Mouse (Mus musculus) megakaryocyte, adult 5-6 weeks (primary cell): ENCODE measurements at regions not wholly inside any gene's neighbourhood (a gene's known extent, or its start where the extent isn't known, plus 50 kb on each side); places are given as distances from the start of the nearest gene placed in this dataset.

Experiments used
- ATAC-seq: 2 replicates; pipeline ENCODE4 v1.8.0; 2016; ENCODE audit warnings: mild to moderate bottlenecking, inconsistent platforms; ENCODE audit not compliant: poor library complexity, severe bottlenecking

DNA sequence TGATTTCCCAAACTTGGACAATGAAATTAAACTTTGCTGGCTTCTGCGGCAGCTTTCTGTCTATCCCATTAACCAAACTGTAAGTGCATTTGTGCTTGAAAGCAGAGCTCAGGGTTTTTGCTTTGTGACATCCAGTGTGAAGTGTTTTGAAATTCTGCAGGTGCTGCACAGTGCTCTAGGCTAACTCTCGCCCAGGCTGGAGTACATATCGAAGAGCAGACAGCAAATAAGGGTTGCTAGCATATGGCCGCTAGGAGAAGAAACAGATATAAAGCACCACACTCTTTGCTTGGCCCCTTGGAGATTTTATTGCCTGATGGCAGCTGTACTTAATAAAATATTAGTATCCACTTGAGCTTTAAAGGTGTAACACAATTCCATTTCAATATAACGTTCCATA is 307.5 kb downstream of the Gm10295 start:
- no peak for ATAC-seq

DNA sequence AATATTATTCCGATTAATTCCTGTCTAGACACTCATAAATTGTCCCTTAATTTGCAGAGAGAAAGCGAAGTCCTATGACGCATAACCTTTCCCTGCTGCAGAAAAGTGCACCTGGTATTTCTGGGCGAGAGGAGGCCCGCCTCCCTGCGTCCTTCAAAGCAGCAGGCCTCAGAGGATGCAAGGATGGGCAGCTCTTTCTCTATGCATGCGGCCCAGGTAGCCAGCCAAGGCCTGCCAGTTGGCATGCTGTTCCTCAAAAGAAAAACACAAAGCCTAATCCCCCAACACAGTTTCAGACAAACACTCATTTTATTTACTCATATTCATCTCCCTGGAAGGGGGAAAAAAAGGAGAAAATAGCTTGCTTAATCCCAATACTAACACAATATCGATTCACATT is 308.2 kb downstream of the Gm10295 start:
- ATAC-seq: no peak

DNA sequence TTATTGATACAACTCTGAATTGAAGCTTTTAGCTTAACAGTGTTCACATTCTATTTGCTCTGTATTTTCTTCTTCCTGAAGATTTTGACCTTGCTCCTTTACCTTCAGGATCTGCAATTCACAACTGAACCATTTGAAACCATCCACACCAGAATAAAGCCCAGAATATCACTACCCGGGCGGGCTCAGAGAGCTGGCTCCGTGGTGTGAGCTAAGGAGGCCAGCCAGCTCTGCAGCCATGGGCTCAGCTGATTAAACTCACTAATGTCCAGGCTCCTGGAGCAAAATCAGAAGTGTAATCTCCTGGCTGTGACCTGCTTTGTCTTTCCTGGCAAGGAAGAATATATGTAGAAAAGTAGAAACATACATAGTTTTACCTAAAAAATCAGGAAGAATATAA is 309.9 kb downstream of the Gm10295 start:
- ATAC-seq: no peak

DNA sequence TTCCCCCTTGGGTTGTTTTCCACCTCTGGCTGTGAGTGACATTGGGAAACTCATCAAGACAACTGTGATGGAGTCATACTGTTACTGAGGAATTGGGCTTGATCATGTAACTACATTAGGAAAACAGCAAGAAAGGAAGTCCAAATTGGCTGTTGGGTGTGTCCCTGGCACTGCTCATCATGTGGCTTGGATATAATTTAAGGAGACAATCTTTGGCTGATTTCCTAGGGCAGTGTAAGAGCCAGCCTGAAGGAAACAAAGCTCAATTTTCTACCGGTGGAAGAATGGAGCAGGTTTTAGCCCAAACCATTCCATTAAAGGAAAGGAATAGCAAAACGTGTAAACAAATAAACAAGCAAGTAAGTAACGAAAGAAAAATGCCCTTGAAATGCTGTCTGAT is 310.4 kb downstream of the Gm10295 start:
- ATAC-seq: no peak

DNA sequence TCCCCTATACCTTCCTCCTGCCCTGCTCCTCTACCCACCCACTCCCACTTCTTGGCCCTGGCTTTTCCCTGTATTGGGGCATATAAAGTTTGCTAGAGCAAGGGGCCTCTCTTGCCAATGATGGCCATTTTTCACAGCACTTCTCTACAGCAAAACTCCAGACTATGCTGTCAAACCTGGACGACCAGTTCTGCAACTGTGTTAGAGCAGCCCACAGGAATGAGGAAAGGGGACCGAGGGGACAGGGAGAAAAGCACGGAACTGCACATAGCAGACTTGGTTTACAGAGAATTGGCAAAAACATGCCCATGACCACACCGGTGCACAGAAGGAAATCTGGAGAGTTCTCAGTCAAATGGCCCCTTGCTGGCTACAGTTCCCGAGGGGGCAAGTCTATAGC is 312.7 kb downstream of the Gm10295 start:
- ATAC-seq: no peak

DNA sequence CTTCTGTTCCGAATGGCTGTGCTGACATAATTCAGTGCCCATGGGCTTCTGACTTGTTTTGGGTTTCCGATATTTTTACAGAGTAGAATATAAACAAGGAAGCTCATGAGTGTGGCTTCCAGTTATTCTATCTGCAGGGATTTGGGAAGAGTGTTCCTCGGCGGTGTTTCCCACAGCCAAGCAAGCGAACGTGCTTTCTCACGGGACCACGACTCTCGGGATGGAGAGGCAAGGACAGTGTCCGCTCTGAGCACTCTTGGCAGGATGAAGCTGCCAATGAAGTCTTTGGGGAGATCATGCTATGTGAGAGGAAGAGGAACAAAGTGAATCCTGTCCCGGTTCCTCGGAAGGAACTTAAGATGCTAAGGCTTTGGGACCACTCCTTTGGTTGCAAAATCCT is 318.2 kb downstream of the Gm10295 start:
- no peak for ATAC-seq

DNA sequence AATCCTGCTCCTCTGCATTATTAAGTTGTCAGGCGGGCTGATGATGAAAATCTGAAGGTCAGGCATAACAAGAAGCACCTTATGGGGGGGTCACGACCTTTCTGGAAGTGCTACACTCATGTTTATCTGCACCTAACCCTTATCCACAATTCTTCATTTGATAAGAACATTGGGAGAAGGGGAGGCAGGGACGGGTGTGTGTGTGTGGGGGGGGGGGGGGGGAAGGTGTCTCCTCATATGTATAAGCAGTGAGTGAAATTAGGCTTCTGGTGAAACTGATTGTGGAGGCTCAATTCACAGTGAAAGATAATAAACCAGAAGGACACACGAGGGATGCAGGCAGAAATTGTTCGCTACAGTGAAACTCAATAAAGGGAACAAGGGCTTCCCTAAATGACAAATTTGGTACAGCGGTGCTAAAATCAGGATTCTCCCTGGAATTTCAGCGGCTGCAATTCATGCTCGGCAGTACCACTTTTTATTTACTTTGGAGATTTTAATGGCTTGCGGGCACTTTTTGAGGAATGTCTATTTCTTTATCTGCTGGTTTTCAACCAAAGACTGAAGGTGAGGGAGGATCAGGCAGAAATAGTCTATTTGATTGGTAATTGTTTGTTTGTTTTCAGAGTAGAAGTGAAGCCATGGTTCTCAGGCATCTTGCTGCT is 327.2 kb downstream of the Gm10295 start:
- ATAC-seq: no peak

DNA sequence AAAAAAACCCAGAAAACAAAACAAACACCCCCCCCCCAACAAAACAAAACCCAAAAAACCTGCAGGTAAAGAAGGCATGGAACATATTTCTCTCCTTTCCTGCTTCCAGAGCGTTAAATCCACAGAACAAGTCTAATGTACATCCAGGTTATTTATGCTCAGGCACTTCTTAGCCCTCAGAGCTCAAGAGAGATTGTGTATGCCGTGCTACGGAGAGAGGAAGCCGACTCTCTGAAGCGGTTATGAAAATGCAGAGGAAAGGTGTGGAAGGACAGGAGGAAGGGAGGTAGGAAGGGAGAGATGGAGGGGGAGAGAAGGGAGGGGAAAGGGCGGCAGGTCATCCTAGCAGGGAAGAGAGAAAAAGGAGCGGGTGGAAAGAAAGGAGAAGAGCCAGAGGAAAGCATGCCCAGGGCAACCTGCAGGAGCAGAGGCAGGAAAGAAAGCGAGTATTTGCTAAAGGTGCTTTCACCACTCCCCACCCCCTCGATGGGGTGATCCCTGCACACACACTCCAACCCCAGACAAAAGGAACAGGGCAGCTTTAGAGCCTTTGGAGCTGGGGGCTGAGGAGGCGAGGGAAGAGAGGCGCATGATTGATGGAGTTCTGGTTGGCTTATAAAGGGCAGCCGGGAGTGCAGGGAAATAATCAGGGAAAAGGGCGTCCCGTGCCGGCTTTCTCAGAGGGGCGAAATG is 327.9 kb downstream of the Gm10295 start:
- ATAC-seq: no peak
